Mouse (Mus musculus) midbrain, embryonic 14.5 days (tissue): ENCODE data around the gene Olfr395. TPM values are rescaled to one million over a fixed set of nuclear protein-coding genes. Genes with fewer than 3 reads are reported as not detected.
"Not testable (repeated sequence)": the region's sequence is repeated elsewhere in the genome, so short reads cannot be mapped to it uniquely, and the experiment has no call there.

Experiments used
- ATAC-seq: fragments of 200-750 bp; cut with Nextera tagmentation; 2 replicates; pipeline ENCODE4 v1.8.0; 2017; ENCODE audit warnings: moderate number of reproducible peaks, moderate library complexity; ENCODE audit not compliant: low FRiP score, low TSS enrichment
- DNase-seq: peaks from one replicate; pipeline ENCODE4 v3.0.0-alpha.2; 2015
- H3K27ac ChIP-seq: fragments of 300-500 bp; sonication (generic); replicated peaks from 2 replicates; pipeline ENCODE4 v1.5.1; 2014; ENCODE audit warnings: mild to moderate bottlenecking, low read depth, low read length, moderate library complexity
- H3K27me3 ChIP-seq: fragments of 300-500 bp; sonication (generic); 2 replicates; pipeline ENCODE4 v1.6.1; 2014; ENCODE audit warnings: low read length, control low read depth, mixed read lengths; ENCODE audit not compliant: control insufficient read depth, insufficient read depth
- H3K36me3 ChIP-seq: fragments of 300-500 bp; sonication (generic); 2 replicates; pipeline ENCODE4 v1.6.1; 2014; ENCODE audit warnings: low read length, control low read depth; ENCODE audit not compliant: control insufficient read depth, insufficient read depth
- H3K4me1 ChIP-seq: fragments of 300-500 bp; sonication (generic); 2 replicates; pipeline ENCODE4 v1.6.1; 2014; ENCODE audit warnings: mild to moderate bottlenecking, antibody characterized with exemption, low read length, control low read depth; ENCODE audit not compliant: control insufficient read depth, insufficient read depth
- H3K4me2 ChIP-seq: fragments of 300-500 bp; sonication (generic); 2 replicates; pipeline ENCODE4 v1.6.1; 2014; ENCODE audit warnings: mild to moderate bottlenecking, low read length, moderate library complexity
- H3K4me3 ChIP-seq: fragments of 300-500 bp; sonication (generic); replicated peaks from 2 replicates; pipeline ENCODE4 v1.5.1; 2014; ENCODE audit warnings: low read depth, low read length
- H3K9ac ChIP-seq: fragments of 300-500 bp; sonication (generic); replicated peaks from 2 replicates; pipeline ENCODE4 v1.6.1; 2014; ENCODE audit warnings: mild to moderate bottlenecking, low read length, moderate library complexity
- H3K9me3 ChIP-seq: fragments of 300-500 bp; sonication (generic); 2 replicates; pipeline ENCODE4 v1.6.1; 2016; ENCODE audit warnings: low read length, control low read depth, mixed read lengths; ENCODE audit not compliant: control insufficient read depth
- WGBS: fragments of 180-500 bp; shearing (Covaris S2); extraction: QIAGEN DNeasy Blood & Tissue Kit; methylation state at CpG from one replicate; pipeline ENCODE4 v1.1.7; 2014; 5-methylcytosine and 5-hydroxymethylcytosine counted together
- polyA plus RNA-seq: library from polyadenylated mRNA; unstranded; fragments of >200 nt; fragmentation: Nextera tagmentation; extraction: Ambion mirVana; gene quantifications from 2 replicates; pipeline ENCODE4 v1.2.1, GENCODE M21; 2014

The Olfr395 gene
- not detected in 2 replicates for polyA plus RNA-seq

DNA sequence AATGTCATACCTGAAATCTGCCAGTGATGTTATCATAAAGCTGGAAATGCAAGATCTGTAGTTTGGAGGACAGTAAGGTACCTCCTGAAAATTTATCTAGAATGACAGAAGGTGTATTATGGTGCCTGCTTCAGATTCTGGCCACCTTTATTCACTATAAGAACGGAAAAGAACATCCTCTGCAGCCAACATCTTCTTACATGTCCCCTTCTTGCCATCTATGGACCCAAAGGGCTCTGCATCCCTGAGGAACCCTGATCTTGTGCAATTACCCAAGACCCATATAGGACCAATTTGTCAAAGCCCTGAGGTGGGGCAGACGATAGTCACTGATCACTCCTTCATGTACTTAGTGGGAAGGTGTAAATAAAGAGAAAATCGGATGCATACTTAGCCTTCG is at the start of gene Olfr395:
Gene Olfr395 (minus strand): TSS at position 101 of the 400 bp plus-strand sequence.
- not testable (repeated sequence) for DNase-seq, H3K27me3 ChIP-seq, H3K4me3 ChIP-seq, H3K4me2 ChIP-seq, H3K9me3 ChIP-seq, H3K36me3 ChIP-seq, H3K9ac ChIP-seq, H3K4me1 ChIP-seq, ATAC-seq, H3K27ac ChIP-seq
- WGBS: 76% methylated on average over 4 of the region's 4 CpGs

DNA sequence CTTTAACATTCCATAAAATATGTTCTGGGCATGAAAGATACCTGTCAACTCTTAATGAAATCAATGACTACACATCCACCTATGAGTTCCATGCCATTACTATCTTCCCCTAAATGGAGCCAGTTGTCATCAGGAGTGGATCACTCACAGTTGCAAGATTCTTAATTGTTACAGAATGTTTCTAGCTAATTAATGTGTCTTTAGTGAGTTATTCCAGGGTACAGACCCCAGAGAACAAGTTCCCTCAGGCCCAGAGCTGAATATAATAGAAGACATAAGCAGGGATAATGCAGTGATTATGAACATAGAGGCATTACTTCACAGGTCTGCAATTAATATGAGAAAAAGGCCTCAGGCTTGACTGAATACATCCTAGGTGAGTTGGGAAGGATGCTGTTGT is 27.3 kb upstream of the Olfr395 start, which contains the start of gene Olfr23:
Gene Olfr23 (plus strand): TSS at position 301 of the 400 bp plus-strand sequence.
- peaks cover 7% of the 10 kb centered on the region; the same call in 1 of the 2 replicates for H3K9me3 ChIP-seq
- H3K27ac ChIP-seq: no peak within 1 kb of the TSS
- H3K36me3 ChIP-seq: no peaks in the 10 kb centered on the region
- no peaks in the 10 kb centered on the region for H3K27me3 ChIP-seq
- ATAC-seq (no peak), DNase-seq (no peak)
- no peak within 1 kb of the TSS for H3K9ac ChIP-seq
- no peak within 1 kb of the TSS for H3K4me2 ChIP-seq
- H3K4me1 ChIP-seq: no peaks in the 10 kb centered on the region
- no peak within 1 kb of the TSS for H3K4me3 ChIP-seq

DNA sequence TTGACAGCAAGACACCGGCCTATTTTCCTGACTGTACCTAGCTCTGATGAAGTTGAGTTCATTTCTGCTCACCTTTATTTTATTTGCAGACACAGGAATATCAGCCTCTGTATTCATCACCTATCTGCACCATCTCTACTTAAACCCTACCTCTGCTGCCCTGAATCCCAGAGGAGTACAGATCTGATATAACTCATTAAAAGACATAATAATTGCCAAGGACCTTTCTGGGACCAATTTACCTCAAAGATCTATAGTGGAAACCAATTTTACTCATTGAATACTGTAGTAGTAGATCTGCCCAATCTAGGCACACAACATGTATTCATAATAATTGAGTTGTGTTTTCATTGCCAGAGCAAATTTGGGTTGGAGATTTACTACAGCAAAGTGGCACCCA is 18.4 kb downstream of the Olfr395 start, which contains the start of gene Olfr394:
Gene Olfr394 (minus strand): TSS at position 101 of the 400 bp plus-strand sequence.
- Histone ChIP-seq H3K4me2 (no peak within 1 kb of the TSS), H3K4me3 (no peak within 1 kb of the TSS), H3K9me3 (peaks cover 10% of the 10 kb centered on the region), H3K27me3 (no peaks in the 10 kb centered on the region), H3K36me3 (no peaks in the 10 kb centered on the region), H3K27ac (no peak within 1 kb of the TSS), H3K4me1 (no peaks in the 10 kb centered on the region), H3K9ac (no peak within 1 kb of the TSS)
- DNase-seq (no peak), ATAC-seq (no peak)
- WGBS: 95% methylated on average over 1 of the region's 1 CpGs

Other genes starting within 250 kb of the Olfr395 start
- gene Zfp735, start 220.5 kb downstream of the Olfr395 start, polyA plus RNA-seq: not detected in 2 replicates
- gene Olfr389, start 128.6 kb downstream of the Olfr395 start, polyA plus RNA-seq: not detected in 2 replicates
- gene Olfr390, start 126.3 kb downstream of the Olfr395 start, polyA plus RNA-seq: not detected in 2 replicates
- gene Olfr391-ps, start 106.2 kb downstream of the Olfr395 start, polyA plus RNA-seq: not detected in 2 replicates
- gene Olfr392, start 92.2 kb downstream of the Olfr395 start, polyA plus RNA-seq: not detected in 2 replicates
- not detected in 2 replicates for gene Olfr393, start 57.8 kb downstream of the Olfr395 start, polyA plus RNA-seq
- not detected in 2 replicates for gene Olfr394, start 18.5 kb downstream of the Olfr395 start, polyA plus RNA-seq
- not detected in 2 replicates for gene Olfr23, start 27.4 kb upstream of the Olfr395 start, polyA plus RNA-seq
- not detected in 2 replicates for gene Olfr397, start 51.5 kb upstream of the Olfr395 start, polyA plus RNA-seq
- not detected in 2 replicates for gene Olfr398, start 81.1 kb upstream of the Olfr395 start, polyA plus RNA-seq
- not detected in 2 replicates for gene Olfr139, start 147.3 kb upstream of the Olfr395 start, polyA plus RNA-seq
- not detected in 2 replicates for gene Olfr399, start 147.3 kb upstream of the Olfr395 start, polyA plus RNA-seq
- not detected in 2 replicates for gene Zfp616, start 160.7 kb upstream of the Olfr395 start, polyA plus RNA-seq
- not detected in 2 replicates for gene Olfr401, start 204.4 kb upstream of the Olfr395 start, polyA plus RNA-seq
- gene Olfr402, start 244.2 kb upstream of the Olfr395 start, polyA plus RNA-seq: not detected in 2 replicates